Mouse (Mus musculus) thymus, postnatal 25 days (tissue): ENCODE data around the gene Nnat.

ENCODE experiments used
- DNase-seq: peaks from one replicate; pipeline ENCODE4 v3.0.0; 2022

Nnat gene

DNA sequence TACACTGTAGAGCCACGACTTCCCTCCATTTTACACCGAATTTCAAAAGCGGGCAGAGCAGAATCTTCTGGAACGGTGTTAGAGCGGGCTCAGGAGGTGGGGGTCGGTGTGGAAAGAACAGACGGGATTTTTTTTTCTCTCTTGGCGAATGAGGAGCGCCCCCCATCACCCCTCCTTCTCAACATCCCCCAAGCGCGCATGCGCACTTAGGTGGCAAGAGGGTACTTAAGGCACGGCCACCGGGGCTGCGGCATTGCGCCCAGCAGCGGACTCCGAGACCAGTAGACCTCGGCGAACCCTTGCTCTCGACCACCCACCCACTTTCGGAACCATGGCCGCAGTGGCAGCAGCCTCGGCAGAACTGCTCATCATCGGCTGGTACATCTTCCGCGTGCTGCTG, at the start of gene Nnat:
Gene Nnat, plus strand, starts transcription at position 221 of the 400 bp plus-strand sequence.
- no peak for DNase-seq

DNA sequence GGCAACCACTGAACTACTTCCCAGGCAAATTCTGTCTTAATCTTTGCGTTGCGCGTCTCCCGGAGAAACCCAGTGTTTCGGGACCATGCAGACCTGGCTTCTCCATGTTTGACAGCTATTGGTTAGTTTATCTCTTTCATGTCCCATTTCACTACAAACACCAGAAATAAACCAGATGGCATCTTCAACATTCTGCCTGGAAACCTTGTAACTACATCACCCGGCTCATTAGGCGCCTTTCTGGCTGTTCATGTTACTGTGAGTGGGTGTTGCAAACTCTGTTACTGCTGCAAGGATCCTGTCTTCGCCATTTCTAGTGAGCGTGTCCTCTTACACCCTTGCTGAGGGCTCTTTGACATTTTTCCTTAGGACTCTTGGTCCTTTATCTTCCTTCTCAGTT, 47.0 kb upstream of the Nnat start:
- DNase-seq = no peak

DNA sequence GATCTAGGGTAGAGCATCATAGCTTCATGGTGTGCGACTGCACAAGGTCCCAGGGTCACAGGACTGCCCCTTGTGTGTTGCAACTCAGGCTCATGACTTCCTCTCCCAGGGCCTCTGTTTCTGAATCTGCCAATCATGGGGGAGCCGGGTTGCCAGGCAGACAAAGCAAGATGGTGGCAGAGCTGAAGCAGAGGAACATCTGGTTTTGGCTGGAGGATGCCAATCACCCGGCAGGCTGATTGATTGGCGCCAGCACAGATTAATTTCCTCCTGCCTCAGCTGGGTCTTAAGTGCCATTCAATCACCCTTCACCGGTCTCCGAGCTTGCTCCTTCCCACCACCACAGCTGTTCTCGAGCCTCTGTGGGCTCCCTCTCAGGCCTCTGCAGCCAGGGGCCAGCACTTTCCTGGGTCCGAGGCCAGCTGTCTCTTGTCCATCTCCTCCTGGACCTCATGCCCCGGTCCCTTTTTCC, 46.1 kb upstream of the Nnat start:
- no peak for DNase-seq

DNA sequence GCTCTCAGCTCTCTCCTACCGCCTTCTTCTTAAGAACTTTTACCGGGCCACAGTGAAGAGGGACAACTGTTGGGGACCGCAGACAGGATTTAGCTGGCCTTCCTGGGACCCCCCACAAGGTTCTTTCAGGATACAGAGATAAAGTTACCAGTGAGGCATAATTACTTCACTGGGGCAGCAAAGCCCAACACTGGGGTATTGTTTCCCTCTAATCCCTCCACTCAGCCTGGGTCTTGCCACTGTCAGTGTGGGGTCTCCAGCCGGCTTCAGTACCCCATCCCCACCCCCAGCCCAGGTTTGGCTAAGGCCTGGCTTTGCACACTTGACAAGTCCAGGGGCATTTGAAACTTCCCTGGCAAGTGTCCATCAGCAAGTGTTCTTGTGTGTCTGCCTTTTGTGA, 45.5 kb upstream of the Nnat start:
- no peak for DNase-seq

DNA sequence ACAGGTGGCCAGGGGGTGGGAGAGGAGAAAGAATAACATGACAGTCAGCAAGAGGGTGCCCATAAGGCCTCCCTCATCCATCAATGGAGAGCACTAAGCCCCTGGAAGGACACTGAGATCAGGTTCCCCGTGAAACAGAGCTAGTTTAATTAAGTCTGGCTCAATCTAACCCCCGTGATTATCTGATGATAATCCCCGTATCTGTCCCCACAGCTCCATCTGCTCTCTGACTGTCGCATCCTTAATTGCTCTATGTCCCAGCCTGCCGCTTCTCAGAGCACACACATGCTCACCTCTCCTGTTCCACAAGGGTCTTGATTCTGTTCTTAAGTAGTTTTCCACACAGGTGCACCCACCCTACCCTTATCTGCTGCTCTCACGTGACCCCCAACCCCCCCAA, 42.4 kb upstream of the Nnat start:
- DNase-seq = no peak

DNA sequence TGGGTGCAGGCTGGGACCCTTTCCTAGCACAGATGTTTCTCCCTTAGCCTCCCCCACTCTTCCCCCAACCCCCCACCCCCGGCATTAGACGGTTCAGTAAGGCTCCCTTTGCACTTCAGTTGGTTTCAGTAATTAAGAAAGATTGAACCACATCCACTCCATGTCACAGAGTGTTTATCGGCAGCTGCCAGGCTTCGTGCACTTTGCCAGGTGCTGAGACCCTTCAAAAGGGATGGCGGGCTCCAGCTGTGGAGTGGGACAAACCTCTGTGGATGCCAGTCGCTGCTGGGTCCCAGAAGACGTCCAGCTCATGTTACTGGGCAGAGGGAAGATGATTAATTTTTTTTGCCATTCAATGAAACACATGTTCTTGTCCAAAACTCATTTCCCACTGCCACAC, 41.4 kb upstream of the Nnat start:
- no peak for DNase-seq

DNA sequence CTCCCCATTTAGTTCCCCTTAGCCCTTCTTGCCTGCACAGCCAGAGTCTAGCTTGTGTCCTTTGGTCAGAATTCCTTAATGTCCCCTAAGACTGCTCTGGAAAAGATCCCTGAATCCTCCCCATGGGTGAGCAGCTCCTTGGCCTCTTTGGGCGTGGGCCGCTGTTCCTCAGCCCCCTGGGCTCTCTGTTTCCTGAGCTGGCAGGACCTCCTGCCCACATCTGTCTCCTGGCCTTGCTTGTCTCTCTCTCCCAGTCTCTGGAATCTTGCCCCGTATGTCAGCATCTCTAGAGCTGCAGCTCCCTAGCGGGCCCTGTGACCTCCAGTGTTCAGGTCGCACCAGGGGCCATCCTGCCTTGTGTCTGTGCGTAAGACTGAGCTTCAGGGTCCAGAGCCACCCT, 40.4 kb upstream of the Nnat start:
- DNase-seq = no peak

DNA sequence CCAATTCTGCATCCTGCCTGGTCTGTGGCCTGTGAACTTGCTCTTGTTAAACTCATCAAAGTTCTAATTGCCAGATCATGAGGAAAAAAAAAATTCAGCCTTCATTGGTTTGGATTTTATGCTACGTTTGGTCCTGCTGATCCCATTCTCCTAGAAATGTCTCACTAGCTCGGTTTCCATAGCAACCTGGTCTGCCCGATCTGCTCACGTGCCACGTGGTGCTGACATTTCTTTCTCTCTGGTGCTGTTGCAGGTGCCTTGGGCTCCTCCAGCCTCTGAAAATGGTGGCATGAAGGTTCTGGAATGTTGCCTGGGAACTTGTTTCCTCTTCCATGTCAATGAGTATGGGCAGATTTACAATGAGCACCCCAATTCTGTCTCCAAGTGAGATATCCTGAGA, 39.4 kb upstream of the Nnat start:
- no peak for DNase-seq

DNA sequence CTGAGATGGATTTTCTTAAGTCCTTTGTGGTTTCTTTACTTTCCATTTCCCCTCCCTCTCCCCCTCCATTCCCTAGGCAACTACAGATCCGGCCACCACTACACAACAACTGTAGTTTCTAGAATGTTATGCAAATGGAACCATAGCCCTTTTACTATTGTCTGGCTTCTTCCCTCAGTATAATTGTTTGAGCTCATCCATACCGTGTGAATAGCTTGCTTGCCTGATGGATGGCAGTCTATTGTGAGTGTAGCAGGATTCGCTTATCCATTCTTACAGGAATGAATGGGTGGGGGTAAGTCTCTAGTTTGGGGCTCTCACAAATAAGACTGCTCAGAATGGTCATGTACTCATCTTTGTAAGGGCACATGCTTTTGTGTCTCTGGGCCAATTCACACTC, 37.3 kb upstream of the Nnat start:
- DNase-seq = no peak

DNA sequence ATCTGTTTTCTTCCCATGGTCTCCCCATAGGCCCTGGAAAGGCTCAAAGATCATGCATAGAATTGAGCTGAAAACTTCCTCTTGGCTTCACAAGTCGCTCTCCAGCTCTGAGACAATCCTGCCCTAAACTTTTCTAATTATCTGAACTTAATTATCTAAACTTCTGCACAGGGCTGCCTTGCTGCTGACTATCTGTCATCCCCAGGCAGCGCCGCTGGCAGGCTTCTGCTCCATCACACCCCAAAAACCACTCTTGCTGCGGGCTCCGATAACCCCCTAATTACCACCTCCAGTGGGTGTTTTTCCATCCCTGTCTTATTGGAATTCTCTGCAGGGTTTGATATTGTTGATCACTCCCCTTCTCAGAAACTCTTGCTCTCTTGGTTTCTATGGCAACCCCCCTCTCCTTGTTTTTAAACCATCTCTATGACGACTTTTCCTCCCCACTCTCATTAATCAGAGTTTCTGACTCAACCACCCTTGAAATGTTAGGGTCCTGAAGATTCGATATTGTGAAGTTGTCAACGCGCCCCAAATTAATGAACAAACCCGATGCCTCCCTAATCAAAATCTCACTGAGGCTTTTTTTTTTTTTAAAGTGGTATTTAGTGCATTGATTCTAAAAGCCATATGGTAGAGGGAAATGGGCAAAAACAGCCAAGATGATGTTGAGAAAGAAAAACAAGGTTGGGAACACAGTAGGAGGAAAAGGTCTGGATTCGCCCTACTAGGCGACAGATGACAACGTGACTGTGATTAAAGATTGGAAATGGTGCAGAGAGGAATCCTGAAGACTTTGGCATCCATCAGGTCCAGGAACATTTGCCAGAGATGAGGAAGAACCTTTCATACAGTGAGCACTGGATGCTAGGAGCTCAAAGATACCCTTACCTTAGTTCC, 29.6 kb upstream of the Nnat start:
- DNase-seq = no peak

DNA sequence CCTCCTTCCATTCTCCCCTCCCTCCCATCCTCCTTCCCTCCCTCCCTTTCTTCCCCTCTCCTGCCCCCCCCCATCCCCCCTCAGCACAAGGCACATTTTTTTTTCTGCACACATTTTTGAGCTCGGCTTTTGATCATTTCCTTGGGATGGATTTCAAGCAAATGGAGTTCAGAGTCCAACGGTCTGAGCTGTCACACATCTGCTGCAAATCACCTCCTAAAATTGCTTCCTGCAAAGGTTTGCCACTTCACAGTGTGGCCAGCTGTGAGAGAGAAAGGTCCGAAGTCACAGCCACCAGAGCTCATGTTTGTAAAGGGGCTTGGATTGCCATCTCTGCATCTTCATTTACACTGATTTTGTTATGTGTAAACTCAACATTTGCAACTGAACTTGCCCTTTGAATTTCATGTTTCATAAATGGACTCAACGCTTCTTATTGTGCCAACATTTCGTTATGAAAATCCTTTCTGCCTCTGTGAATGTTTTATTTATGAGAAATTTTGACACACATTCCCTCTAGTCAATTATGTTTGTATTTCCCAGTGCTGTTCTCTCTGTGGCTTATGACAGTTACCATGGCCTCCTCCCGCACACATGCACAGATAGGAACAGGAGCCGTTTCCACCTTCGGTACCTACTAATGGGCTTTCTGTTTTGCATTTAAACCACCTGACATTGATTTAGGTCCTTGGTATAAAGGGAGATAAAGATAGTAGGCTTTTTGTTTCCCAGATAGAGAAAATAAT, 28.0 kb upstream of the Nnat start:
- DNase-seq = no peak

DNA sequence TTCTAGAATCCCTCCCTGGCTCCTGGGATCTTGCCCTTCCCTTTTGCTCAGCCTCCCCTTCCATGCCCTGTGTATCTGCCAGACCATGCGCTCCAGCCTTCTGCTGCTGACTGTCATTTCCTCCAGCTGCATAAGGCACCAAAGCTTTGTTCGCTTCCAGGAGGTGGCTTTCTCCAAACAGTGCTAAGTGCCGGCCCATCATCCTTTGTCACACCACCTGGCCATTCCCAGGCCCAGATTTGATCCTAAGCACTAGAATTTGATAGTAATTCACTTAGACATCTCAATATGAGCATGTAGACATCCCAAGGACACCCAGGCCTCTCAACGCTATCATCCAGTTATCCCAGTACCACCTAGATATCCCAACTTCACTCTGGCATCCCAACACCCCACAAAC, 25.7 kb upstream of the Nnat start:
- no peak for DNase-seq

DNA sequence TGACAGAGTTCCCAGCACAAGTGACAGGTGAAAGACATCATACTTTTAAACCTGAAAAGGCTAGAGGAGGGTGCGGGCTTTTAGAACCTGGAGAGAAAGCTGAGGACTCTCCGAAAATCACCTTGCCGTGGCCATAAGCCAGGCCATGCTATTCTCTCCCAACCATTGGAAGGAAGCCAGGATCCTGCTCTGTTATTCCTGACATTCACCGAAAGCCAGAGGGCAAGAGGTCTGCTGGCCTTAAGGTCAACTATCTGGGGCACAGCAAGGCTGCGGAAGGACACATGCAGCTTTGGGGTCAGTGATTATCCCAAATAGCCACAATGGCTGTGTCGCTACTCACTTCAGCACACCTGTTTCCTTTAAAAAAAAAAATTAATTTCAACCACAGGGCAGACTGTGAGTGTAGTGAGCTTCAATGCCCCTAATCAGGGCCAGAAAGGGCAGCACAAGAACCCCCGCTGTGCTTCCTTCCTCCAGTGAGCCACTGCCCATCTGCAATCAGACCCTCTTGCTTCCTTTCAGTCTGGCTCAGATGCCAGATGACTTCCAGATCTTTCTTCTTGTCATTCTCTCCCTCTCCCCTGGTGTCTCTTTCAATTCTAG, 23.3 kb upstream of the Nnat start:
- DNase-seq = no peak

DNA sequence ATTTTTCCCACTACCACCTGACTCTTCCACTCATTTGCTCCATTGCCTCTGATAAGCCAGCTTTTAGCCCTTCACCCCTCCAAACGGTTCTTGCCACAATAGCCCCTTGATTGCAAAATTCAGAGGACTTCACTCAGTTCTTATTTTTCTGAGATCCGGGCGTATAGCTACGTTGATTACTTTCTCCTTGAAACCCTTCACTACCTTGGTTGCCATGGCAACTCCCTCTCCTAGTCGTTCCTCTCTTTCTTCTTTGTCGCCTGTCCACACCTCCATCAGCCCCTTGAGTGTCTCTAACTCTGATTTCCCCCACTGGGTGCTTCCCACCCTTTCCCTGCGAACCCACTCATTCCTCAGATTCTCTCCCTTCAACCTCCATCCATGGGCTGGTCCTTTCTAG, 22.8 kb upstream of the Nnat start:
- no peak for DNase-seq

DNA sequence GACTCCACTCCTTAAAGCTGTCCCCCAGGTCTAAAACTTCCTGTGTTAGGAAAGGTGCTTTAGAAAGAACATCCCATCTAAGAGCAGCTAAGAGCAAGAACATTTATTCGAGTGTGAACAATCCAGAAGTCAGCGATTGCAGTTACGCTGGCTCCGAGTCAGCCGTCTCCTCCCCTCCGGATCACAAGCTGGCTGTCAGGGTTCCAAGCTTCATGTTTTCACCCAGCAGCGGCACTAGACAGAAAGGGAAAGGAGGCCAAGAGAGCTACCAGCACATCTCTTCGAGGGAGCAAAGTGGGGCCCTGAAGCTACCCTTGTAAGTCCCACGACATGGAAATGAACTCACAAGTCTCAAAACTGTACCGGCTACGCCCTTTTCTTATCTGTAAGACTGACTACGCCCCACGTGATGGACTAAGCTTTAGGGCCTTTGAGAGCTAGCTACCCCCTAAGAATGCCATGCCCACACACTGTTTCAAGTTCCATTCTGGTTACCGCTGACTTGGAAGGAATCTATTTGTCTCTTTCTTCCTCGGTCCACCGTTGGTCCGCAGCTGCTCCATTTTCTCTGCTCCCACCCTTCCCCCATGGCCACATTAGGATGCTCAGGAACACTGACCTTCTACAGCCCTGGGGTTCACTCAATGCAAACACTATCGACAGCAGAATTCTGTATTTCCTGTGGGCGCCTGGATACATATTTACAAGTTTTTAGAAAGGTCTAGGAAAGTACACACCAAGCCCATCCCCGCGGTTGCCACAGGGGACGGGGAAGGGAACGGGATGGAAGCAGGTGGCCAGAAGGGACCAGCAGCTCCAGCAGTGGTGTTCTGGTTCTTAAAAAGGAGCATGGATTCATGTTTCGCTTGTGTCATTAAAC, 19.6 kb upstream of the Nnat start:
- no peak for DNase-seq

DNA sequence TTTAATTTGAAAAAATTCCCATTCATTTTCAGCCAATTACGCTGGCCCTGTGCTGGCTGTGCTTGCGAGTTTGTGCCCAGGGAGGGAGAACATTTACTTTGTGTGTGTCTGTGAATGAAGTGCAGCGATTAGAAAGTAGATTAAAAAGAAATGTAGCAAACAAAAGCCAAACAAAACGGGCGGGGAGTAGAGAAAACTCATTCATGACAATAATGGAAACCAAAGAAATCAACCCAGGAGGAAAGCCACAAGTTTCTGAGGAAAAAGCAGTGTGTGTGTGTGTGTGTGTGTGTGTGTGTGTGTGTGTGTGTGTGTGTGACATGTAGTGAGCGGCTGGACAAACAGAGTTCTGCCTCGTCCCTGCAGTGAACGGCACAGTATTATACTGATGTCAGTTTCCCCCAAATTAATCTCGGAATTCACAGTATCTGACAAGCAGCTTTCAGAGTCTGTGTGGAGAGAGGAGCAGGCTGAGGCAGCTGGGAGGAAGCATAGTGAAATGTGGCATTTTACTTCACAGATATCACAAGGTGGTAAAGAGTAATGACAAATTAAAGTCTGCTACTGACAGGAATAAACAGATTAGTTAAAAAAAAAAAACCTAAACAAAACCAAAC, 18.8 kb upstream of the Nnat start:
- no peak for DNase-seq

DNA sequence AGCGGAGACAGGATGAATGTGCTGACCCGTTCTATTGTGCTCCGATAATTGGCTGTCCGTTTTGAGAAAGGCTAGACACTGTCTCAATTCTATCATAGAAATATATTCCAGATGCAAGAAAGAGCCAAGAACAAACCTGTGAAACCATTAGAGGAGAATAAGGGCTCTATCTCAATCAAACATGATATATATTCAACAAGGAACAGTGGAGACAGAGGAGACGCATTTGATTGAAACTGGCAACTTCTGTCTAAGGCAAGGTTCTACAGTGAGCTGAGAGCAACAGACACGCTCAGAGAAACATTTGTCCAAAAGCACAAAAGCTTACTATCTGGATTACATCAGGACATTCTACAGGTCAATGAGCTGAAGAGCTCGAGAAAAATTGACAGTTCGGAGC, 18.2 kb upstream of the Nnat start:
- no peak for DNase-seq

DNA sequence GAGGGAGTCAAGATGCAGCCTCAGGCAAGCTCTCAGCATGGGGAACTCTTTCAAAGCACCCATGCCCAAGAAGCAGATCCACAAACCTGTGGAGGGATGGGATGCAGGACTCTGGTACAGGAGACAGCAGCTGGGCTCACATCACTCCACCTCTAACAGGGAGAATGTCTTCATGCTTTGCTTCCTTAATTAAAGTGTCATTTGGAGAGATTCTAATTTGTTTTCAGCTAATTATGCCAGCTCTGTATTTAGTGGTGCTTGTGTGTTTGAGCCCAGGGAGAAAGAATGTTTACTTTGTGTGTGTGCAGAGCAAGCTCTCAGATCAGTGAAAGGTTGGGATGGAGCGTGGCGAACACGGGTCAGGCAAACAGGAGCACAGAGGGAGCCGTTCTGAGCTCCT, 17.5 kb upstream of the Nnat start:
- DNase-seq = no peak

DNA sequence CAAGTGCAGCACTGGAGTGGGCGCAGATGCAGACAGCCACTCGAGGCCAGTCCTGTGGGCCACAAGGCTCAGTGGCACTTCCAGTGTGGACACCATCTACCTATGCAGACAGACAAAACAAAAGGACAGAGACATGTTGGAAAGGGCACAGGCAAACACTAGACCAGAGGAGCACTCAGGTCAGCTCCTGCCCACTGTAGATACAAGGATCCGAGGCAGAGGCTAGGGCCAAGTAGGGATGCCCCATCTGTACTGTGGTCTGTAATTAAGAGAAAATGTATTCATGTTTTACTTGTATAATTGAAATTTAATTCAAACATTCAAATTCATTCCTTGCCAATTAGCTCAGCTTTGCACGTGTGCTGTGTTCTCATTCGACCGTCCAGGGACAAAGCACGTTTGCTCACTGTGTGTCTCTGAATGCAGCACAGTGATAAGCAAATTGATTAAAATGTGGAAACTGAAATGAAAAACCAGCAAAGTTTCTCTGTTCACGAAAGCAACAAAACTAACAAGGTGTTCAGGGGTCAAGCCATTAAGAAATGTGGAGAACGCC, 15.5 kb upstream of the Nnat start:
- DNase-seq = no peak

DNA sequence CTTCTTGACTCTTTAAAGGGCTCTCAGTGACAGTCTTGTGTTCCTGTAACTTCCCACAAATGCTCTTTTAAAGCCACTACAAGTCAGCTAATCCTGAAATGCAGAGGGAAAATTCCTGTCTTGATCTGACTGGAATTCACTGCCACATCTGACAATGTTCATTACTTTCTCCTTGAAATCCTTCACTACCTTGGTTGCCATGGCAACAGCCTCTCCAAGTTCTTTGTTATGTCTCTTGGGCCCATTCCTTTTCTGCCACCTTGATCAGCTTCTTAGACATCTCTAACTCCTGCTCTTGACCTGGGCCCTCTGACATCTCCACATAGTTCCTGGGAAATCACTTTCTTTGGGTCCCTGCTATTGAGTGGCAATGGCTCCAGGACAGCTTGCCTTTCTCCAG, 13.2 kb upstream of the Nnat start:
- no peak for DNase-seq

DNA sequence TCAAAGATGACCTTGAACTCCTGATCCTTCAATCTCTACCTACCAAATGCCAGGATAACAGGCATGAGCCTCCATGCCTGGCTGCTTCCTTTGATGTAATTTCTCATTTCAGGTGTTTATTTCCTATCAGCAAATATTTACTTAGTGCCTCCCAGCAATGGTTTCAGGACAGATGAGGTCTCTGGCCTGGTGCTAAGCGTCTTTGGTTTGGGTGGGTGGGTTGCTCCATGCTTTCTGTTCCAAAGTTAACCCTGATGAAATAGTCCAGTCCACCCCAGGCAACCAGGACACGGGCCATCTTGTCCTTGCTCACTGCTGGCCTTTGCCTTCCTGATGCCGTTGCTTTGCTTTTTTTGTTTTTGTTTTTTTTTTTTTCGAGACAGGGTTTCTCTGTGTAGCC, 9.6 kb upstream of the Nnat start:
- DNase-seq = no peak
